Mouse (Mus musculus): ENCODE measurements at regions not wholly inside any gene's neighbourhood (a gene's known extent, or its start where the extent isn't known, plus 50 kb on each side); places are given as distances from the start of the nearest gene placed in this dataset.

DNA sequence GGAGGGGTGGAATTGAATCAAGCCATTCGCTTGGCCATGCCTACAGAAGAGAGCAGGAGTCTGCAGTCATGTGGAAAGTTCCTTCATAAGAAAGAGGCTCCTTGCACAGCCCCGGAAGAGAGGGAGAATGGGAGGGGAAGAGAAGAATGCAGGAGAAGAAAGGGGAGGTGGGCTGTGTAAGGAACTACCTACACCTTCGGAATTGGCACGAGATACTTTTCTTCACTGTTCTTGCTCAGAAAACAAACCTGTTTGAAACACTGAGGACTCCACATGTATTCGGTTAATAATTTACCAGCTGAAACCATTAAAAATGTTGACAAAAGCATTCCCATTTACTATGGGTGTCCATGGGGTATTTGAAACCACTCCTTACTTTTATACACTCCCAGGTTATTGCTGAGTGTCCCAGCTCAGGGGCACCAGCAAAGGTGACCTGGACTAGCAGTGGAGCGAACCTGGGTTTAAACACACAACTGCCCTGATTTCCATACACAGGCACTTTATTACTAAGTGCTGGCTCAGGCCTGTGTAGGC is 153.4 kb upstream of the Cited2 start:
- H3K27me3 ChIP-seq (ENCODE audit: control insufficient read depth, insufficient read depth, low read length): no peaks in the 10 kb centered on the region
- no peak overlapping the region for H3K27ac ChIP-seq (replicated peaks; ENCODE audit: low read depth, low read length)
- 91% methylated on average over 6 of the region's 6 CpGs for WGBS
- no peaks in the 10 kb centered on the region for H3K9me3 ChIP-seq (ENCODE audit: control insufficient read depth, low read length)
- DNase-seq (ENCODE audit: low spot score) (no peak), ATAC-seq (ENCODE audit: insufficient number of reproducible peaks, low FRiP score, low TSS enrichment, low read depth) (no peak)
- H3K4me2 ChIP-seq (ENCODE audit: low read depth, severe bottlenecking): no peak overlapping the region
- no peak overlapping the region for H3K4me3 ChIP-seq (ENCODE audit: low read depth, low read length)
- no peaks in the 10 kb centered on the region; the same call in 1 of the 2 replicates for H3K4me1 ChIP-seq (ENCODE audit: control insufficient read depth, insufficient read depth, low read length)
- no peaks in the 10 kb centered on the region for H3K36me3 ChIP-seq (ENCODE audit: control insufficient read depth, insufficient read depth, low read length)
- no peak overlapping the region for H3K9ac ChIP-seq (ENCODE audit: low read length)

DNA sequence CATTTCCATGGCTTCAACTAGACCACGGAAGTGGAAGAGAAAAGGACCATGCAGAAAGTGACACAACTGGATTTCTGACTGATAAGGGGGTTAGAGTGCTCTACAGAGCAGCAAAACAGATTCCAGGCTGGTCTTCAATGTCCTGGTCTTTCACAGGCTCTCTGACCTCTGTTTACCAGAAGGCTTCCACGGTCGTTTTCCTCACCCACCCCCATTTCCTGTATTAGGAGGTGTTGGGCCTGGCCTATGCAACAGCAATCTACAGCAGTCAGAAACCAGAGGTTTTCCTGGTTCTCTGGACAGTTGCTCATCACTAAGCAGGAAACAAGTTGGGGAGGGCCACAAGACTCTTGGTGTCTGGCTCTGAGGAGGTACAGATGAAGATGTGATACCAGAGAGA is 148.1 kb upstream of the Cited2 start:
- 31% methylated on average over 3 of the region's 3 CpGs for WGBS
- H3K4me3 ChIP-seq (ENCODE audit: low read depth, low read length): no peak overlapping the region
- H3K9ac ChIP-seq (ENCODE audit: low read length): no peak overlapping the region
- H3K27me3 ChIP-seq (ENCODE audit: control insufficient read depth, insufficient read depth, low read length): no peaks in the 10 kb centered on the region
- ATAC-seq (ENCODE audit: insufficient number of reproducible peaks, low FRiP score, low TSS enrichment, low read depth) (no peak), DNase-seq (ENCODE audit: low spot score) (no peak)
- H3K4me1 ChIP-seq (ENCODE audit: control insufficient read depth, insufficient read depth, low read length): peaks cover 2% of the 10 kb centered on the region; the same call in 1 of the 2 replicates
- no peaks in the 10 kb centered on the region for H3K36me3 ChIP-seq (ENCODE audit: control insufficient read depth, insufficient read depth, low read length)
- H3K9me3 ChIP-seq (ENCODE audit: control insufficient read depth, low read length): no peaks in the 10 kb centered on the region
- no peak overlapping the region for H3K27ac ChIP-seq (replicated peaks; ENCODE audit: low read depth, low read length)
- no peak overlapping the region for H3K4me2 ChIP-seq (ENCODE audit: low read depth, severe bottlenecking)

DNA sequence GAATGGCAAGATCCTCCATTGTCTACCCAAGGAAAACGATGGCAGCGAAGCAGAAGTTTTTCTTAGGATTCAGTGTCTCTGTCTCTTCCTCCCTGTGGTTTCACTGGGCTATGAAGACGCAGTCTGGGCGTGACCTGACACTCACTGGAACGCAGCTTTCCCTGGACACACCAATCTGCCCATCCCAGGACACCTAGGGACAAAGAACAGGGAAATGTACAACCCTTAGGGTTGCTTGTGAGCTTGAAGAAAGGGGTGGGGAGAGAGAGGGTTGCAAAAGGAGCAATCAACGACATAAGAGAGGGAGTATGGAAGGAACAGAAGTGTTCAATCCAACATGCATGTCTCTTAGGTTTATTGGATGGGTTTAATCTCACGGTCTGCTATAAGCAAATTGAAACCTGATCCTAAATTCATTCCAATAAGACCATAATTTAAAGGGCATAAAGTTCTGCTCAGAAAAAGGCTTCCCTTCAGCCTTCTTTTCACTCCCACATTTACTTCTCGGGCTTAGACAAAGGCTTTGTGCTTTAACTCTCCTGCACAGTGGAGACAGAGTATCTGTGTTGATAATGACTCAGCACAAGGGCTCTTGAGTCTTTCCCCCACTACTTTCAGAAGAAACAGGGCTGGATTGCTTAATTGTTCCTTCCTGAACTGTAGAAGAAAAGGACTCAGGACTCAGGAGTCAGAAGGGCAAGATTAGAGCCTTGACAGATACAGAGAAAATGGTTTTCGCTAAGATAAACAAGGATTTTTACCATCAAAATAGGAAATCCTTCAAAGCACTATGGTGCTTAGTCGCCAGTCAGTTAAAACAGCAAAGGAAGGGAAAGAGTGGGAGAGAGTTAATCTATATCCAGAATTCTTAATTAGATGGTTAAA is 147.3 kb upstream of the Cited2 start:
- Histone ChIP-seq H3K36me3 (ENCODE audit: control insufficient read depth, insufficient read depth, low read length) (no peaks in the 10 kb centered on the region), H3K9me3 (ENCODE audit: control insufficient read depth, low read length) (no peaks in the 10 kb centered on the region), H3K4me3 (ENCODE audit: low read depth, low read length) (no peak overlapping the region), H3K4me1 (ENCODE audit: control insufficient read depth, insufficient read depth, low read length) (peaks cover 2% of the 10 kb centered on the region; the same call in 1 of the 2 replicates), H3K27me3 (ENCODE audit: control insufficient read depth, insufficient read depth, low read length) (no peaks in the 10 kb centered on the region), H3K4me2 (ENCODE audit: low read depth, severe bottlenecking) (no peak overlapping the region), H3K27ac (replicated peaks; ENCODE audit: low read depth, low read length) (no peak overlapping the region), H3K9ac (ENCODE audit: low read length) (no peak overlapping the region)
- DNase-seq (ENCODE audit: low spot score) (no peak), ATAC-seq (ENCODE audit: insufficient number of reproducible peaks, low FRiP score, low TSS enrichment, low read depth) (no peak)
- 73% methylated on average over 10 of the region's 10 CpGs for WGBS

DNA sequence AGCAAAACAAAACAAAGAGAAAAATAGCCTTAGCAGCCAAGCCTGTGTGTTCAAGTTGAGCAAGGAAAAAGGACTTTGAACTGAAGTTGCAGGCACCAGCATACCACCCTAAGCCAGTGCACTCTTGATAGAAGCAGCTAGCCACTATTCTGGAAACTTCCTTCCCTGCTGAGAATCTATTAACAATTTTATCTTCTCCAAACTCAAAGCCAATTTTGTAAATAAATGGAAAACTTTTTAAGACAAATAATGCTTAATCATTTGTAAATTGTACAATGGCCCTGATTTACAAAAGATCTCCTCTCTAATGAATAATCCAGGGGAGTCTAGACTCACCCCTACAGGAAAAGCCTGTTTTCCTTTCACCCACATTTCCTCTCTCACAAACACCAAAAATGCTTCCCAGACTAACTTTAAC is 146.7 kb upstream of the Cited2 start:
- H3K27me3 ChIP-seq (ENCODE audit: control insufficient read depth, insufficient read depth, low read length): no peaks in the 10 kb centered on the region
- H3K4me1 ChIP-seq (ENCODE audit: control insufficient read depth, insufficient read depth, low read length): peaks cover 2% of the 10 kb centered on the region; the same call in 1 of the 2 replicates
- ATAC-seq (ENCODE audit: insufficient number of reproducible peaks, low FRiP score, low TSS enrichment, low read depth): no peak
- DNase-seq (ENCODE audit: low spot score): no peak
- no peak overlapping the region for H3K4me3 ChIP-seq (ENCODE audit: low read depth, low read length)
- H3K27ac ChIP-seq (replicated peaks; ENCODE audit: low read depth, low read length): no peak overlapping the region
- no peak overlapping the region for H3K4me2 ChIP-seq (ENCODE audit: low read depth, severe bottlenecking)
- H3K9me3 ChIP-seq (ENCODE audit: control insufficient read depth, low read length): no peaks in the 10 kb centered on the region
- H3K36me3 ChIP-seq (ENCODE audit: control insufficient read depth, insufficient read depth, low read length): no peaks in the 10 kb centered on the region
- H3K9ac ChIP-seq (ENCODE audit: low read length): no peak overlapping the region

DNA sequence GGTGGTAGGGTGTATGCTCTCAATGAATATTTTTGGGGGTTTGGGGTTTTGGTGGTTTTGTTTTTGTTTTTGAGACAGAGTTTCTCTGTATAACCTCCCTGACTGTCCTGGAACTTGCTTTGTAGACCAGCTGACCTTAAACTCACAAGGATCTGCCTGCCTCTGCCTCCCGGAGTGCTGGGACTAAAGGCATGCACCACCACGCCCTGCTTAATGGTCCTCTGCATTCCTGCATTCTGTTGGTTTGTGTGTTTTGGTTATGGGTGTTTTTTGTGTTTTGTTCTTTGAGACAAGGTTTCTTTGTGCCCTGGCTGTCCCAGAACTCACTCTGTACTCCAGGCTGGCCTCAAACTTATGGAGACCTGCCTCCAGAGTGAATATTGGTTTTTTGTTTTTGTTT is 143.6 kb upstream of the Cited2 start:
- H3K4me3 ChIP-seq (ENCODE audit: low read depth, low read length): no peak overlapping the region
- H3K27me3 ChIP-seq (ENCODE audit: control insufficient read depth, insufficient read depth, low read length): no peaks in the 10 kb centered on the region
- no peak overlapping the region for H3K27ac ChIP-seq (replicated peaks; ENCODE audit: low read depth, low read length)
- H3K4me1 ChIP-seq (ENCODE audit: control insufficient read depth, insufficient read depth, low read length): peaks cover 2% of the 10 kb centered on the region; the same call in 1 of the 2 replicates
- ATAC-seq (ENCODE audit: insufficient number of reproducible peaks, low FRiP score, low TSS enrichment, low read depth) (no peak), DNase-seq (ENCODE audit: low spot score) (no peak)
- H3K4me2 ChIP-seq (ENCODE audit: low read depth, severe bottlenecking): no peak overlapping the region
- H3K9me3 ChIP-seq (ENCODE audit: control insufficient read depth, low read length): no peaks in the 10 kb centered on the region
- H3K9ac ChIP-seq (ENCODE audit: low read length): no peak overlapping the region
- H3K36me3 ChIP-seq (ENCODE audit: control insufficient read depth, insufficient read depth, low read length): no peaks in the 10 kb centered on the region
- WGBS: 89% methylated on average over 2 of the region's 2 CpGs

DNA sequence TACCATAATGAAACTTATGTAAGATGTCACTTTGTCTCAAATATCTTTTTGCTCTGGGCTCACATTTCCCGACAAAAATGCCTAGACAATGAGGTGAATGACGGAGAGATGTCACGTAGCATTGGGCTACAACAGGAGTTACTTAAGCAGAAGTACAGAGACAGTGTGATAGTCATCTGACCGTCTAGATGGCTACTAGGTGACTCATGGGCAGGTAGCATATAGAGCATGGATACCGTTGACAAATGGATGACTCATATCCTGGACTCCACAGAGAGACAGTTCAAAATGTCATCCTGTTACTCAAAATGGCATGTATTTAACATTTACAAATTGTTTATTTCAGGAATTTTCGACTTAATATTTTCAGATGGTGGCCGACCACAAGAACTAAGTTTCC is 138.2 kb upstream of the Cited2 start:
- no peak for DNase-seq (ENCODE audit: low spot score)
- Histone ChIP-seq H3K27me3 (ENCODE audit: control insufficient read depth, insufficient read depth, low read length) (no peaks in the 10 kb centered on the region), H3K9me3 (ENCODE audit: control insufficient read depth, low read length) (no peaks in the 10 kb centered on the region), H3K4me2 (ENCODE audit: low read depth, severe bottlenecking) (no peak overlapping the region), H3K9ac (ENCODE audit: low read length) (no peak overlapping the region), H3K36me3 (ENCODE audit: control insufficient read depth, insufficient read depth, low read length) (no peaks in the 10 kb centered on the region), H3K4me1 (ENCODE audit: control insufficient read depth, insufficient read depth, low read length) (no peaks in the 10 kb centered on the region), H3K27ac (replicated peaks; ENCODE audit: low read depth, low read length) (no peak overlapping the region), H3K4me3 (ENCODE audit: low read depth, low read length) (no peak overlapping the region)
- WGBS: 87% methylated on average over 7 of the region's 7 CpGs
- no peak for ATAC-seq (ENCODE audit: insufficient number of reproducible peaks, low FRiP score, low TSS enrichment, low read depth)

DNA sequence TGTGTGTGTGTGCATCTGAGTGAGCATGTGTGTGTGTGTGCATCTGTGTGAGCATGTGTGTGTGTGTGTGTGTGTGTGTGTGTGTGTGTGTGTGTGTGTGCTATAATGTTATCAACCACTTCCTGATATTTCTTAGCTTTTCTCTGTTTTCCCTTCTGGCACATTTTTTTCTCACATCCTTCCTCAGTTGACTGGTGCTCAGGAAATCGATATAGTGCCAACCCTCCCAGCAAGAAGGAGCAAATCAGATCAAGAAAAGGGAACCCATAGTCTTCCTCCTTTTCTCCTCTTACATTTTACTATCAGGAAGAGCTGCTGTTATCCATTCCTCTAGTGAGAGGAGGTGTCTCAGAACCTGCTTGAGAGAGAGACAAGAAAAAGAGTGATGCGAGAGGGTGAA is 136.1 kb upstream of the Cited2 start:
- Histone ChIP-seq H3K4me3 (ENCODE audit: low read depth, low read length) (no peak overlapping the region), H3K27me3 (ENCODE audit: control insufficient read depth, insufficient read depth, low read length) (no peaks in the 10 kb centered on the region), H3K9ac (ENCODE audit: low read length) (no peak overlapping the region), H3K36me3 (ENCODE audit: control insufficient read depth, insufficient read depth, low read length) (no peaks in the 10 kb centered on the region), H3K4me1 (ENCODE audit: control insufficient read depth, insufficient read depth, low read length) (no peaks in the 10 kb centered on the region), H3K4me2 (ENCODE audit: low read depth, severe bottlenecking) (no peak overlapping the region), H3K27ac (replicated peaks; ENCODE audit: low read depth, low read length) (no peak overlapping the region), H3K9me3 (ENCODE audit: control insufficient read depth, low read length) (no peaks in the 10 kb centered on the region)
- no peak for ATAC-seq (ENCODE audit: insufficient number of reproducible peaks, low FRiP score, low TSS enrichment, low read depth)
- 93% methylated on average over 2 of the region's 2 CpGs for WGBS
- no peak for DNase-seq (ENCODE audit: low spot score)

DNA sequence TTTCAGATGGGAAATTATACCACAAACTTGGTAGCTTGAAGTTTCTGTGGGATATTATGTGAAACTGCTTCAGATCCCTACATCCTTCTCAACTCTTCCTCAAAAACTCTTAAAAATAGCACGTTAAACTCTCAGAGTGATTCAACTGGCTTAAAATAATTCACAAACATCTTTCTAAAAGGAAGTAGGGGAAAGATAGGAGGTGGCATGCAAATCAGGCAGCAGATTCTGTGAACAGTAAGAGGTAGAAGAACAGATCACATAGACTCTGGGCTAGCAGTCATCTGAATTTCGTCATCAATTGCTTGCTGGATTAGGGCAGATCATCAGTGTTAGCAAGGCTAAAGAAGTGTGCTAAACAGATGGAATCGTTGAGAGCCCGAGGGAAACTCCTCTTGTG is 133.9 kb upstream of the Cited2 start:
- H3K27ac ChIP-seq (replicated peaks; ENCODE audit: low read depth, low read length): no peak overlapping the region
- H3K4me3 ChIP-seq (ENCODE audit: low read depth, low read length): no peak overlapping the region
- ATAC-seq (ENCODE audit: insufficient number of reproducible peaks, low FRiP score, low TSS enrichment, low read depth) (no peak), DNase-seq (ENCODE audit: low spot score) (no peak)
- H3K9me3 ChIP-seq (ENCODE audit: control insufficient read depth, low read length): no peaks in the 10 kb centered on the region
- H3K36me3 ChIP-seq (ENCODE audit: control insufficient read depth, insufficient read depth, low read length): no peaks in the 10 kb centered on the region
- no peak overlapping the region for H3K4me2 ChIP-seq (ENCODE audit: low read depth, severe bottlenecking)
- 87% methylated on average over 4 of the region's 4 CpGs for WGBS
- no peaks in the 10 kb centered on the region for H3K27me3 ChIP-seq (ENCODE audit: control insufficient read depth, insufficient read depth, low read length)
- H3K4me1 ChIP-seq (ENCODE audit: control insufficient read depth, insufficient read depth, low read length): no peaks in the 10 kb centered on the region
- no peak overlapping the region for H3K9ac ChIP-seq (ENCODE audit: low read length)
